Mouse (Mus musculus) liver, embryonic 14.5 days (tissue): ENCODE data around the gene Arhgef16.

Source experiments
- CTCF ChIP-seq: IDR thresholded peaks from 2 replicates; pipeline ENCODE4 v1.5.1; 2016; ENCODE audit warnings: antibody characterized with exemption, low read depth, control low read depth
- EP300 ChIP-seq: IDR thresholded peaks from 2 replicates; pipeline ENCODE4 v1.6.1; 2016; ENCODE audit warnings: antibody characterized with exemption, low read depth

GRCm38 (mm10) chr4:154301466-154301881 is at the start of gene Arhgef16:
- peak; percentile 90 for TF ChIP-seq CTCF
- no peak for TF ChIP-seq EP300
